Mouse (Mus musculus) layer of hippocampus, adult 11-12 months (tissue): ENCODE data around the gene Gucy2d.

ENCODE experiments used
- DNase-seq: peaks from one replicate; pipeline ENCODE4 v3.0.0; 2022; ENCODE audit warnings: low spot score

The Gucy2d gene

GRCm38 (mm10) chr7:98439956-98440466, at the start of gene Gucy2d:
Gene Gucy2d (plus strand): TSS chr7:98440416.
- no peak for DNase-seq

- DNase-seq = no peak
Observed at GRCm38 (mm10) chr7:98390486-98390885, 49.7 kb upstream of the Gucy2d start.

GRCm38 (mm10) chr7:98391351-98391936, 48.8 kb upstream of the Gucy2d start:
- peak; percentile 22 for DNase-seq

GRCm38 (mm10) chr7:98392466-98393201, 47.6 kb upstream of the Gucy2d start:
- DNase-seq = no peak

- DNase-seq = no peak
Observed at GRCm38 (mm10) chr7:98402582-98403574, 37.3 kb upstream of the Gucy2d start.

- no peak for DNase-seq
Observed at GRCm38 (mm10) chr7:98403996-98404395, 36.2 kb upstream of the Gucy2d start.

- no peak for DNase-seq
Observed at GRCm38 (mm10) chr7:98407615-98408014, 32.6 kb upstream of the Gucy2d start.

- no peak for DNase-seq
Observed at GRCm38 (mm10) chr7:98413115-98413514, 27.1 kb upstream of the Gucy2d start.

- DNase-seq = no peak
Observed at GRCm38 (mm10) chr7:98415550-98415949, 24.7 kb upstream of the Gucy2d start.

GRCm38 (mm10) chr7:98416020-98416419, 24.2 kb upstream of the Gucy2d start:
- no peak for DNase-seq

- DNase-seq = peak; percentile 34
Observed at GRCm38 (mm10) chr7:98418031-98418805, 22.0 kb upstream of the Gucy2d start.

GRCm38 (mm10) chr7:98419366-98419765, 20.9 kb upstream of the Gucy2d start:
- no peak for DNase-seq

GRCm38 (mm10) chr7:98423546-98423945, 16.7 kb upstream of the Gucy2d start:
- no peak for DNase-seq

- no peak for DNase-seq
Observed at GRCm38 (mm10) chr7:98424396-98424795, 15.8 kb upstream of the Gucy2d start.

GRCm38 (mm10) chr7:98425551-98425950, 14.7 kb upstream of the Gucy2d start:
- DNase-seq = no peak

GRCm38 (mm10) chr7:98426641-98427040, 13.6 kb upstream of the Gucy2d start:
- DNase-seq = no peak

GRCm38 (mm10) chr7:98427115-98427835, 12.9 kb upstream of the Gucy2d start:
- DNase-seq = no peak

- DNase-seq = no peak
Observed at GRCm38 (mm10) chr7:98429579-98429978, 10.6 kb upstream of the Gucy2d start.

GRCm38 (mm10) chr7:98430785-98431184, 9.4 kb upstream of the Gucy2d start:
- peak; percentile 74 for DNase-seq

- DNase-seq = no peak
Observed at GRCm38 (mm10) chr7:98437629-98438028, 2.6 kb upstream of the Gucy2d start.

- no peak for DNase-seq
Observed at GRCm38 (mm10) chr7:98446873-98447272, 6.7 kb downstream of the Gucy2d start.
